Mouse (Mus musculus) kidney, adult 2 months (tissue): ENCODE measurements around the gene Bmp2k.

Experiments used
- CTCF ChIP-seq: fragments of 200-500 bp; conservative IDR thresholded peaks from 2 replicates; pipeline ENCODE4 v1.5.1; 2011; ENCODE audit warnings: low read depth, mild to moderate bottlenecking, control low read depth, low read length, moderate library complexity, mixed read lengths; ENCODE audit not compliant: insufficient read depth, insufficient read length
- POLR2A ChIP-seq: fragments of 200-500 bp; IDR thresholded peaks from one replicate; pipeline ENCODE4 v1.6.1; 2011; ENCODE audit warnings: low read depth, low read length, control low read depth

- TF ChIP-seq CTCF: no peak
- no peak for TF ChIP-seq POLR2A
Observed at GRCm38 (mm10) chr5:96949839-96950666, 47.4 kb upstream of the Bmp2k start.
